Mouse (Mus musculus): ENCODE results near the gene Wdr6. TPM values are rescaled to one million over a fixed set of nuclear protein-coding genes. Genes with fewer than 3 reads are reported as not detected.

Gene Wdr6
- total RNA-seq, 2 experiments from 2014 or later = 1.4 to 2.9 TPM

DNA sequence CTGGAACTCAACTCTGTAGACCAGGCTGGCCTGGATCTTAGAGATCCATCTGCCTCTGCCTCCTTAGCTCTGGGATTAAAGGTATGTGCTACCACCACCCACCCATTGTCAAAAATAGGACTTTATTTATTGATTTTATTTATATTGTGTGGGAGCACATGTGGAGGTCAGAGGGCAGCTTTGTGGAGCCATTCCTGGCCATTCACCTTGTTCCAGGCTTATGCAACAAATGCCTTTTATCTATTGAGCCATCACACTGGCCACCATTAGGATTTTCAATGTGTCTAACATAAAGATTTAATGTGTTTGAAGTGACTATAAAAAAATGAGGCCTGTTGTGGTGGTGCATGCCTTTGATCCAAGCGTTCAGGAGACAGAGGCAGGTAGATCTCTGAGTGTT, 47.0 kb downstream of the Wdr6 start:
- no peak for ATAC-seq (replicated peaks; ENCODE audit: low FRiP score, poor library complexity, severe bottlenecking)

DNA sequence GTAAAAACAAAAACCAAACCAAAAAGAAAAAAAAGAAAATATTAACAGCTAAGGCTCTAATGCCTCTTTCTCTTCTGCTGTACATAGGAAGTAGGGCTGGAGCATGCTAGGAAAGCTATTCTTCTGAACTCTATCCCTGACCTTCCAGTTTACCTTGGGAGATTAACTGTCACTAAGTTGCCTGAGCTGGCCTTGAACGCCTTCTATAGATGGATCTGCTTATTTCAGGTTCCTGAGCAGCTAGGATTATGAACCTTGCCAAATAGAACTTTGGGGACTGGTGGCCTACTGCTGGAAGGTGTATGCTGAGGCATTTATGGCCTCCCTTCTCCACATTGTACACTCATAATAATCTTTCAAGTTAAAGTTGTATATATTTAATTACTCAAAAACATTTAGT, 47.6 kb downstream of the Wdr6 start:
- ATAC-seq (replicated peaks; ENCODE audit: low FRiP score, poor library complexity, severe bottlenecking) = no peak

DNA sequence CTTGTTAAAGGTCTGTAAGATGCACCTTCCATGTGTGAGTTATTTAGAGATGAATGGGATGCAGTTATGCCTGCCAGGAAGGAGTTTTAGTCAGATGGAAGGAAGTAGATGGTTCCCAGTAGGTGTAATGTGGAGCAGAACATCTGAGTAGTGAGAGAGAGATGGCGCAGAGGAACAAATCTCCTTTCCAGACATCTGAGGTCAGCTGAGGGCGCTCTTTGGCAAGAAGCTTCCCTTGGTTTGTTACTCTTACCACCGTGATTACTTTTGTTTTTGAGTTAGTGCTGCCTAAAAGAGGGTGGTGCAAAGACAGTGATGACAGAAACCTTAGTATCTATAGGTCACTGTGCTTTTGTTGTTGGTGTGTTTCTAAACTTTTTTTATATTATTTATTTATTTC, 53.1 kb downstream of the Wdr6 start:
- ATAC-seq (replicated peaks; ENCODE audit: low FRiP score, poor library complexity, severe bottlenecking) = no peak

DNA sequence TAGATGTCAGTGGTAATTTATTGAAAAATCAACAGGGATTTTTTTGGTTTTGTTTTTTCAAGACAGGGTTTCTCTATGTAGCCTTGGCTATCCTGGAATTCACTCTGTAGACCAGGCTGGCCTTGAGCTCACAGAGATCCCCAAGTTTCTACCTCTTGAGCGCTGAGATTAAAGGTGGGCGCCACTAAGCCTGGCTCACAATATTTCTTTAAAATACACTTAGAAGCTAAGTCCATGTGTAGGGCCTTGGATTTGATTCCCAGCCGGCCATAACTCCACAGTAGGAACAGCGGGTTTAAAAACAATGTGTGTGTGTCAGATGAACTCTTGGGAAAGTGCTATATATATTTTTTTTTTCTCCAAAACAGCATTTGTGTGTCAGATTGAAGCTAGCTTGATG, 55.2 kb downstream of the Wdr6 start:
- ATAC-seq (replicated peaks; ENCODE audit: low FRiP score, poor library complexity, severe bottlenecking) = no peak

Other genes with a start within 250 kb of the Wdr6 start
- gene Gpx1, start 239.8 kb downstream of the Wdr6 start, total RNA-seq (2015; ENCODE audit: low replicate concordance) = 4,218 and 4,387 TPM in 2 replicates
- 2,703 and 2,741 TPM in 2 replicates for gene Gpx1, start 239.8 kb downstream of the Wdr6 start, total RNA-seq (2017; ENCODE audit: low replicate concordance)
- gene Usp4, start 230.9 kb downstream of the Wdr6 start, total RNA-seq (2015; ENCODE audit: low replicate concordance) = 162 and 251 TPM in 2 replicates
- gene Usp4, start 230.9 kb downstream of the Wdr6 start, total RNA-seq (2017; ENCODE audit: low replicate concordance) = 123 and 148 TPM in 2 replicates
- 2.1 and 2.2 TPM in 2 replicates for gene 1700102P08Rik, start 185.9 kb downstream of the Wdr6 start, total RNA-seq (2015; ENCODE audit: low replicate concordance)
- 1.2 and 4.6 TPM in 2 replicates for gene 1700102P08Rik, start 185.9 kb downstream of the Wdr6 start, total RNA-seq (2017; ENCODE audit: low replicate concordance)
- not detected in 2 replicates for gene Ccdc36, start 150.3 kb downstream of the Wdr6 start, total RNA-seq (2015; ENCODE audit: low replicate concordance)
- gene Ccdc36, start 150.3 kb downstream of the Wdr6 start, total RNA-seq (2017; ENCODE audit: low replicate concordance) = 1.1 TPM in 1 of 2 replicates, not detected in the other
- gene BC048562, start 142.3 kb downstream of the Wdr6 start, total RNA-seq (2015; ENCODE audit: low replicate concordance) = not detected in 2 replicates
- not detected in 2 replicates for gene BC048562, start 142.3 kb downstream of the Wdr6 start, total RNA-seq (2017; ENCODE audit: low replicate concordance)
- 3.4 and 23.4 TPM in 2 replicates for gene Ccdc71, start 118.2 kb downstream of the Wdr6 start, total RNA-seq (2015; ENCODE audit: low replicate concordance)
- gene Ccdc71, start 118.2 kb downstream of the Wdr6 start, total RNA-seq (2017; ENCODE audit: low replicate concordance) = 9.5 and 14.6 TPM in 2 replicates
- 2.5 and 2.9 TPM in 2 replicates for gene Klhdc8b, start 117.2 kb downstream of the Wdr6 start, total RNA-seq (2015; ENCODE audit: low replicate concordance)
- 5.4 TPM in 1 of 2 replicates, not detected in the other for gene Klhdc8b, start 117.2 kb downstream of the Wdr6 start, total RNA-seq (2017; ENCODE audit: low replicate concordance)
- gene Lamb2, start 99.0 kb downstream of the Wdr6 start, total RNA-seq (2015; ENCODE audit: low replicate concordance) = not detected in 2 replicates
- not detected in 2 replicates for gene Lamb2, start 99.0 kb downstream of the Wdr6 start, total RNA-seq (2017; ENCODE audit: low replicate concordance)
- gene Usp19, start 88.1 kb downstream of the Wdr6 start, total RNA-seq (2015; ENCODE audit: low replicate concordance) = 52.6 and 63.7 TPM in 2 replicates
- 54.7 and 58.7 TPM in 2 replicates for gene Usp19, start 88.1 kb downstream of the Wdr6 start, total RNA-seq (2017; ENCODE audit: low replicate concordance)
- gene Qars, start 71.0 kb downstream of the Wdr6 start, total RNA-seq (2015; ENCODE audit: low replicate concordance) = 67.5 and 85.1 TPM in 2 replicates
- 78.3 and 79.2 TPM in 2 replicates for gene Qars, start 71.0 kb downstream of the Wdr6 start, total RNA-seq (2017; ENCODE audit: low replicate concordance)
- 92.6 and 141 TPM in 2 replicates for gene Qrich1, start 61.9 kb downstream of the Wdr6 start, total RNA-seq (2015; ENCODE audit: low replicate concordance)
- gene Qrich1, start 61.9 kb downstream of the Wdr6 start, total RNA-seq (2017; ENCODE audit: low replicate concordance) = 117 and 139 TPM in 2 replicates
- 28.8 and 75.0 TPM in 2 replicates for gene Impdh2, start 18.5 kb downstream of the Wdr6 start, total RNA-seq (2015; ENCODE audit: low replicate concordance)
- 37.1 and 46.5 TPM in 2 replicates for gene Impdh2, start 18.5 kb downstream of the Wdr6 start, total RNA-seq (2017; ENCODE audit: low replicate concordance)
- 16.3 and 22.0 TPM in 2 replicates for gene Ndufaf3, start 11.3 kb downstream of the Wdr6 start, total RNA-seq (2015; ENCODE audit: low replicate concordance)
- 1.4 and 37.6 TPM in 2 replicates for gene Ndufaf3, start 11.3 kb downstream of the Wdr6 start, total RNA-seq (2017; ENCODE audit: low replicate concordance)
- 47.8 and 48.7 TPM in 2 replicates for gene Dalrd3, start 8.9 kb downstream of the Wdr6 start, total RNA-seq (2015; ENCODE audit: low replicate concordance)
- 18.7 and 23.7 TPM in 2 replicates for gene Dalrd3, start 8.9 kb downstream of the Wdr6 start, total RNA-seq (2017; ENCODE audit: low replicate concordance)
- not detected in 2 replicates for gene P4htm, start 18.9 kb upstream of the Wdr6 start, total RNA-seq (2015; ENCODE audit: low replicate concordance)
- gene P4htm, start 18.9 kb upstream of the Wdr6 start, total RNA-seq (2017; ENCODE audit: low replicate concordance) = not detected in 2 replicates
- gene Arih2, start 70.6 kb upstream of the Wdr6 start, total RNA-seq (2015; ENCODE audit: low replicate concordance) = 36.0 and 49.4 TPM in 2 replicates
- gene Arih2, start 70.6 kb upstream of the Wdr6 start, total RNA-seq (2017; ENCODE audit: low replicate concordance) = 77.1 and 79.9 TPM in 2 replicates
- gene Slc25a20, start 83.3 kb upstream of the Wdr6 start, total RNA-seq (2015; ENCODE audit: low replicate concordance) = 4.2 TPM in 1 of 2 replicates, not detected in the other
- gene Slc25a20, start 83.3 kb upstream of the Wdr6 start, total RNA-seq (2017; ENCODE audit: low replicate concordance) = 2.0 and 6.9 TPM in 2 replicates
- 1.4 and 10.9 TPM in 2 replicates for gene Prkar2a, start 110.6 kb upstream of the Wdr6 start, total RNA-seq (2015; ENCODE audit: low replicate concordance)
- gene Prkar2a, start 110.6 kb upstream of the Wdr6 start, total RNA-seq (2017; ENCODE audit: low replicate concordance) = 1.4 and 1.5 TPM in 2 replicates
- 16.2 and 32.7 TPM in 2 replicates for gene Ip6k2, start 205.1 kb upstream of the Wdr6 start, total RNA-seq (2015; ENCODE audit: low replicate concordance)
- 32.5 and 80.9 TPM in 2 replicates for gene Ip6k2, start 205.1 kb upstream of the Wdr6 start, total RNA-seq (2017; ENCODE audit: low replicate concordance)
- gene Nckipsd, start 229.6 kb upstream of the Wdr6 start, total RNA-seq (2015; ENCODE audit: low replicate concordance) = 2.9 and 6.1 TPM in 2 replicates
- 9.8 and 20.6 TPM in 2 replicates for gene Nckipsd, start 229.6 kb upstream of the Wdr6 start, total RNA-seq (2017; ENCODE audit: low replicate concordance)
- gene Celsr3, start 247.6 kb upstream of the Wdr6 start, total RNA-seq (2015; ENCODE audit: low replicate concordance) = 2.9 and 4.3 TPM in 2 replicates
- gene Celsr3, start 247.6 kb upstream of the Wdr6 start, total RNA-seq (2017; ENCODE audit: low replicate concordance) = 0.51 and 0.61 TPM in 2 replicates